Mouse (Mus musculus) G1E (cell line): ENCODE data around the gene Camkk2. TPM values are rescaled to one million over a fixed set of nuclear protein-coding genes. Genes with fewer than 3 reads are reported as not detected.

Experiments
- ATAC-seq: 2 replicates; pipeline ENCODE4 v1.8.0; 2016; ENCODE audit warnings: mild to moderate bottlenecking; ENCODE audit not compliant: insufficient number of reproducible peaks, poor library complexity, low FRiP score, severe bottlenecking; ENCODE audit errors: extremely low read depth
- DNase-seq: peaks from one replicate; pipeline ENCODE4 v3.0.0; 2012; ENCODE audit warnings: low spot score
- H3K27me3 ChIP-seq: 2 replicates; pipeline ENCODE4 v1.6.1; 2012; ENCODE audit warnings: mild to moderate bottlenecking, low read length, inconsistent platforms; ENCODE audit not compliant: insufficient read depth
- H3K36me3 ChIP-seq: replicated peaks from 2 replicates; pipeline ENCODE3; 2012; ENCODE audit warnings: mild to moderate bottlenecking, inconsistent platforms
- H3K4me1 ChIP-seq: 2 replicates; pipeline ENCODE4 v1.6.1; 2012; ENCODE audit warnings: low read depth, low read length, inconsistent platforms, mixed read lengths; ENCODE audit not compliant: insufficient read depth
- H3K4me3 ChIP-seq: 2 replicates; pipeline ENCODE4 v1.5.1; 2012; ENCODE audit warnings: low read depth, mild to moderate bottlenecking, inconsistent platforms, low read length, moderate library complexity, mixed read lengths
- H3K9me3 ChIP-seq: replicated peaks from 2 replicates; pipeline ENCODE4 v1.6.1; 2012; ENCODE audit warnings: inconsistent platforms
- CTCF ChIP-seq: IDR thresholded peaks from 2 replicates; pipeline ENCODE4 v1.5.1; 2012; ENCODE audit warnings: low read depth, low read length, inconsistent platforms, mixed read lengths
- GATA1 ChIP-seq: IDR thresholded peaks from 2 replicates; pipeline ENCODE4 v1.6.1; 2012; ENCODE audit warnings: borderline replicate concordance, low read length, inconsistent platforms, mixed read lengths
- GATA2 ChIP-seq: IDR thresholded peaks from 2 replicates; pipeline ENCODE4 v1.6.1; 2012; ENCODE audit warnings: low read depth, low read length, inconsistent platforms, borderline replicate concordance
- POLR2AphosphoS5 ChIP-seq: IDR thresholded peaks from 2 replicates; pipeline ENCODE4 v1.6.1; 2012; ENCODE audit warnings: low read depth, low read length, inconsistent platforms; ENCODE audit not compliant: insufficient replicate concordance
- TAL1 ChIP-seq: conservative IDR thresholded peaks from 2 replicates; pipeline ENCODE4 v1.6.1; 2012; ENCODE audit warnings: low read depth, low read length, inconsistent platforms, mixed read lengths
- polyA plus RNA-seq: library from polyadenylated mRNA; stranded (reverse); fragments of >175 nt; gene quantifications from 2 replicates; pipeline ENCODE4 v1.2.3, GENCODE M21; 2012
- total RNA-seq, 2 experiments: library from RNA; stranded (forward) in 1 of 2; stranded (reverse) in 1 of 2; fragments of 200-1000 nt in 1 of 2; fragments of >200 nt in 1 of 2; fragmentation: Nextera tagmentation in 1 of 2; gene quantifications; 2 replicates each; pipeline ENCODE4 v1.2.3; 2014 to 2017

Gene Camkk2
- total and polyA plus RNA-seq, 3 experiments, result 9.7 to 18.2 (median 12.5) TPM

- Histone ChIP-seq H3K36me3 (peaks cover 61% of the 10 kb centered on the region), H3K9me3 (no peaks in the 10 kb centered on the region), H3K4me1 (peaks cover 8% of the 10 kb centered on the region; the same call in 1 of the 2 replicates), H3K4me3 (no peak overlapping the region), H3K27me3 (no peaks in the 10 kb centered on the region)
- no peak for ATAC-seq
- DNase-seq, result no peak
- TF ChIP-seq CTCF (no peak), POLR2AphosphoS5 (no peak), TAL1 (no peak), GATA2 (no peak), GATA1 (no peak)
Observed at GRCm38 (mm10) chr5:122786035-122786819, 7.0 kb upstream of the Camkk2 start.

- Histone ChIP-seq H3K27me3 (no peaks in the 10 kb centered on the region), H3K36me3 (peaks cover 38% of the 10 kb centered on the region), H3K4me1 (peaks cover 27% of the 10 kb centered on the region), H3K9me3 (no peaks in the 10 kb centered on the region), H3K4me3 (no peak overlapping the region)
- no peak for ATAC-seq
- no peak for TF ChIP-seq TAL1
- no peak for TF ChIP-seq CTCF
- TF ChIP-seq GATA1, result no peak
- TF ChIP-seq GATA2, result no peak
- no peak for TF ChIP-seq POLR2AphosphoS5
- no peak for DNase-seq
Observed at GRCm38 (mm10) chr5:122783726-122784406, 4.7 kb upstream of the Camkk2 start.

- no peak for DNase-seq
- Histone ChIP-seq H3K4me1 (peaks cover 43% of the 10 kb centered on the region), H3K9me3 (no peaks in the 10 kb centered on the region), H3K36me3 (peaks cover 23% of the 10 kb centered on the region), H3K27me3 (peaks cover 6% of the 10 kb centered on the region; the same call in 1 of the 2 replicates), H3K4me3 (no peak overlapping the region)
- ATAC-seq, result no peak
- TF ChIP-seq TAL1 (no peak), GATA2 (no peak), GATA1 (no peak), CTCF (no peak), POLR2AphosphoS5 (no peak)
Observed at GRCm38 (mm10) chr5:122782066-122782465, 2.9 kb upstream of the Camkk2 start.

GRCm38 (mm10) chr5:122780791-122781432 lies 1.7 kb upstream of the Camkk2 start:
- Histone ChIP-seq H3K36me3 (peaks cover 14% of the 10 kb centered on the region), H3K4me3 (no peak overlapping the region), H3K27me3 (peaks cover 6% of the 10 kb centered on the region; the same call in 1 of the 2 replicates), H3K9me3 (no peaks in the 10 kb centered on the region), H3K4me1 (peaks cover 36% of the 10 kb centered on the region)
- ATAC-seq, result no peak
- DNase-seq, result no peak
- TF ChIP-seq POLR2AphosphoS5, result no peak
- TF ChIP-seq GATA2, result no peak
- TF ChIP-seq GATA1, result no peak
- TF ChIP-seq CTCF, result no peak
- no peak for TF ChIP-seq TAL1

DNA sequence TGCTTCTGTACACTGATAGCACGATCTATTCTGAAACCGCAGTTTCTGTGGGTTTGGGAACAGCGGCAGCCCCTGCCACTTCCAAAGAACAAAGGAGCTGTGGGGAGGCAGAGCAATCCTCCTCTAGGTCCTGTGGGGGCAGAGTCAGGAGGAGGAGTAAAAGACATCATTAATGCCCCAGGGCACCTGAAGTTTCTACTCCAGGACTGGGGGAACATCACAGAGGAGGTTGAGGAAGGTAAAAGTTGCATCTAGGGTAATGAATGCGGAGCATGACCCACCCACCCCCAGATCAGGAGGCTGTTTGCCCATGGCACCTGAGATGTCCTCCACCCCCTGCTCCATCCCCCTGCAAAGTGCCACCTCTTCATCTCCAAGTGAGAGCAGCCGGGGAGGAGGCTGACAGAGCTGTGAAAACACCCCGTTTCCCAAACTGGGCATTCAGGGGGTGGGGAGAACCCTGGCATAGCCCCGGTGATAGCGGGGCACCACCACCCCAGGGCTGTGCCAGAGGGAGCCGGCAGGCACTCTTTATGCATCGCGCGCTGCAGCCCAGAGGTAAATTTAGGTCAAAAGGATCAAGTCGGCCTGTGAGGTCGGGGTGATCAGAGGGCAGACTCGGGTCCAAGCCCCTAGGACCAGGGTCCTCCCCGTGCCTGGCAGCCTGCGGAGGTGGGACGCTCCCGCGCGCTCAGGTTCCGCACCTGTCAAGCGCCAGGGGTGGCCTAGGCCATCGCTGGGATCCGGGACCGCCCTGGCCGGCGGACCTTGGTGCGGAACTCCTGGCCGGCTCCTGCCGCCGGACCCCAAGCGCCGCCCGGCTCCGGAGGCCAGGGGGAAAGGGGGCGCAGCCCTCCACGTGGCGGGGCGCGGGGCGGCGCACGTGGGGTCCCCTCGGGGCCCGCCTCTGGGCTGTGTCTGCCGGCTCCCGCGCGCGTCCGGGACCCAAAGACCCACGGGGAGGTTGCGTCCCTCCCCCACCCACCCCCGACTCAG lies 680 bp downstream of the Camkk2 start:
- Histone ChIP-seq H3K4me3 (peak overlapping the region; percentile 78), H3K27me3 (peaks cover 6% of the 10 kb centered on the region; the same call in 1 of the 2 replicates), H3K36me3 (peaks cover 19% of the 10 kb centered on the region), H3K4me1 (peaks cover 47% of the 10 kb centered on the region), H3K9me3 (no peaks in the 10 kb centered on the region)
- peak; percentile 46 for DNase-seq
- TF ChIP-seq GATA1, result no peak
- no peak for TF ChIP-seq TAL1
- TF ChIP-seq CTCF, result no peak
- no peak for TF ChIP-seq GATA2
- no peak for TF ChIP-seq POLR2AphosphoS5
- no peak for ATAC-seq
